Comparison of ENCODE assay signal across 25 mouse cellular contexts in the genomic region with DNA sequence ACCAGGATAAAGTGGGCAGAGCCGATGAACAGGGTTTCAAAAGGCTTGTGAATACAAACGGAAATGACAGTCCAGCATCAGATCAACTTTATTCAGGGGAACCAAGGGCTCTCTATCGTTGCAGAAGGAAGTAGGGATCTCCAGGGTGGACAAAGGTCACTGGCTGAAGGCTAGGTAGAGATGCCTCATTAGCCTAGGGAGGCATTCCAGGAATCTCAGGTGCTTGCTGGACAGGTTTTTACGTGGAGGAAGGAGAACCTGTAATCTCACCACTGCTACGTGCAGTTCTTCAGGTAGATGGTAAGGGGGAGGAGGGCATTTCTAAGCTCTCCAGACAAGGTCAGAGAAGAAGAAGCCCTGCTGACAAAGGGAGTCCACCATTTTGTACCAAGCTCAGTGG. TPM values are rescaled to one million over a fixed set of nuclear protein-coding genes. Genes with fewer than 3 reads are reported as not detected.
DNase-seq lines count a peak whose midpoint lies in the region; ATAC-seq lines count a peak whose summit lies in the region.
"Had no signal": no experiment of that assay in that cellular context is flagged by ENCODE, and none has a peak within 500 bp of the region (broad histone marks: within the 10 kb centered on the region; RNA-seq: fewer than 3 reads in every experiment).

No protein-coding gene starts in this region.

- H3K27me3 ChIP-seq in lung, embryonic 16.5 days (ENCODE audit: control insufficient read depth, insufficient read depth, low read depth, low read length) = no peaks in the 10 kb centered on the region
- H3K27me3 ChIP-seq in intestine, embryonic 14.5 days (replicated peaks; ENCODE audit: control insufficient read depth, insufficient read depth, low read length) = no peaks in the 10 kb centered on the region
- H3K27me3 ChIP-seq: heart, embryonic 12.5 days; neural tube, embryonic 12.5 days had no signal

- H3K9ac ChIP-seq in lung, embryonic 16.5 days (ENCODE audit: low read length) = no peak overlapping the region
- H3K9ac ChIP-seq in intestine, embryonic 14.5 days (ENCODE audit: low read length) = 0 out of 2 replicates have a peak overlapping the region, but pooled peaks have one; percentile 5
- H3K9ac ChIP-seq: heart, embryonic 12.5 days; neural tube, embryonic 12.5 days had no signal

- peaks cover 26% of the 10 kb centered on the region for H3K4me1 ChIP-seq in lung, embryonic 16.5 days (replicated peaks; ENCODE audit: control insufficient read depth, insufficient read depth, low read length)
- H3K4me1 ChIP-seq in intestine, embryonic 14.5 days (replicated peaks; ENCODE audit: control insufficient read depth, insufficient read depth, low read length) = peaks cover 14% of the 10 kb centered on the region

- peaks cover 2% of the 10 kb centered on the region; the same call in 1 of the 2 replicates for H3K36me3 ChIP-seq in lung, embryonic 16.5 days (ENCODE audit: control insufficient read depth, insufficient read depth, low read length)
- peaks cover 12% of the 10 kb centered on the region for H3K36me3 ChIP-seq in intestine, embryonic 14.5 days (ENCODE audit: control insufficient read depth, insufficient read depth, low read length)

- no peak overlapping the region for H3K4me2 ChIP-seq in lung, embryonic 16.5 days (ENCODE audit: low read depth, low read length)
- no peak overlapping the region for H3K4me2 ChIP-seq in intestine, embryonic 14.5 days (ENCODE audit: low read length)
- H3K4me2 ChIP-seq: heart, embryonic 12.5 days had no signal

- no peaks in the 10 kb centered on the region for H3K9me3 ChIP-seq in lung, embryonic 16.5 days (ENCODE audit: control insufficient read depth, low read length)
- H3K9me3 ChIP-seq in intestine, embryonic 14.5 days (ENCODE audit: control insufficient read depth, low read length) = no peaks in the 10 kb centered on the region
- H3K9me3 ChIP-seq: heart, embryonic 12.5 days; liver, embryonic 12.5 days; neural tube, embryonic 12.5 days had no signal

- DNase-seq in embryo, embryonic 10 days (ENCODE audit: low spot score) = peak; percentile 38
- DNase-seq in embryo, embryonic 11 days = no peak
- DNase-seq in lung, adult 18-20 months = no peak
- peak; percentile 64 for DNase-seq in intestine, embryonic 14.5 days (ENCODE audit: low spot score)
- peak; percentile 87 for DNase-seq in yolk sac, embryonic 10.5 days (ENCODE audit: low spot score)
- DNase-seq in right cerebral cortex, adult 18-20 months = no peak
- DNase-seq in ovary, postnatal 14 days (ENCODE audit: low spot score) = no peak
- DNase-seq: adrenal gland, postnatal 14 days; cerebellum, adult 18-20 months; lung, postnatal 14 days; right cerebral cortex, postnatal 4 days; thymus, adult 18-20 months had no signal

- no peak for ATAC-seq in lung, embryonic 16.5 days (ENCODE audit: low read depth)
- peak; percentile 26 for ATAC-seq in intestine, embryonic 14.5 days (replicated peaks; ENCODE audit: low FRiP score, low TSS enrichment, low read depth)
- ATAC-seq: CD4-positive, CD25-positive, alpha-beta regulatory T cell, adult 4 months; forebrain, embryonic 16.5 days; hindbrain, embryonic 16.5 days; liver, embryonic 12.5 days had no signal

- WGBS in lung, embryonic 16.5 days = 42% methylated on average over 5 of the region's 5 CpGs
- 53% methylated on average over 5 of the region's 5 CpGs for WGBS in intestine, embryonic 14.5 days

- H3K27ac ChIP-seq in lung, embryonic 16.5 days (ENCODE audit: low read length) = peak overlapping the region; percentile 62
- H3K27ac ChIP-seq in intestine, embryonic 14.5 days (ENCODE audit: low read depth) = peak overlapping the region; percentile 77
- H3K27ac ChIP-seq: neural tube, embryonic 12.5 days had no signal

- H3K4me3 ChIP-seq in lung, embryonic 16.5 days (ENCODE audit: low read length) = no peak overlapping the region
- H3K4me3 ChIP-seq in intestine, embryonic 14.5 days (ENCODE audit: low read depth, low read length) = no peak overlapping the region
- H3K4me3 ChIP-seq: erythroblast, embryonic 14.5 days; heart, embryonic 12.5 days; liver, embryonic 12.5 days; neural tube, embryonic 12.5 days had no signal

RNA-seq across cellular contexts. Expression of gene Trim27, which starts 1.6 kb away (rescaled TPM):
- polyA plus RNA-seq in lung, embryonic 16.5 days (2015; fragmentation: Nextera tagmentation; extraction: Ambion mirVana) = 105 and 108 TPM in 2 replicates
- 167 and 169 TPM in 2 replicates for polyA plus RNA-seq in intestine, embryonic 14.5 days (2014; fragmentation: Nextera tagmentation; extraction: Ambion mirVana)

RNA-seq across cellular contexts. Expression of gene Olfr1368, which starts 32.0 kb away (rescaled TPM):
- polyA plus RNA-seq in lung, embryonic 16.5 days (2015; fragmentation: Nextera tagmentation; extraction: Ambion mirVana) = not detected in 2 replicates
- polyA plus RNA-seq in intestine, embryonic 14.5 days (2014; fragmentation: Nextera tagmentation; extraction: Ambion mirVana) = not detected in 2 replicates
- polyA plus RNA-seq: CD4-positive, CD25-positive, alpha-beta regulatory T cell, adult 4 months; cortical plate, adult 2 months; erythroblast, embryonic 14.5 days; forebrain, embryonic 16.5 days; gonadal fat pad, adult 2 months; heart, embryonic 12.5 days; hindbrain, embryonic 16.5 days; kidney, embryonic 14.5 days; limb, embryonic 11.5 days; liver, embryonic 12.5 days; neural tube, embryonic 12.5 days; urinary bladder, adult 2 months had no signal

RNA-seq across cellular contexts. Expression of gene Olfr263, which starts 48.2 kb away (rescaled TPM):
- not detected in 2 replicates for polyA plus RNA-seq in lung, embryonic 16.5 days (2015; fragmentation: Nextera tagmentation; extraction: Ambion mirVana)
- not detected in 2 replicates for polyA plus RNA-seq in intestine, embryonic 14.5 days (2014; fragmentation: Nextera tagmentation; extraction: Ambion mirVana)
- polyA plus RNA-seq: CD4-positive, CD25-positive, alpha-beta regulatory T cell, adult 4 months; cortical plate, adult 2 months; erythroblast, embryonic 14.5 days; forebrain, embryonic 16.5 days; gonadal fat pad, adult 2 months; heart, embryonic 12.5 days; hindbrain, embryonic 16.5 days; kidney, embryonic 14.5 days; limb, embryonic 11.5 days; liver, embryonic 12.5 days; neural tube, embryonic 12.5 days; urinary bladder, adult 2 months had no signal

Comparison
In these comparisons a context has a peak if more than half of its experiments do, and no peak if none do; other contexts are left out.
1. DNase-seq: peak in embryo, embryonic 10 days (single experiment), intestine, embryonic 14.5 days (single experiment) and yolk sac, embryonic 10.5 days (single experiment); none in embryo, embryonic 11 days (single experiment), lung, adult 18-20 months (0 of 2), right cerebral cortex, adult 18-20 months (single experiment) and ovary, postnatal 14 days (single experiment).